In genomic region chr5:112299399-112299798, GRCm38 (mm10) we compare ENCODE assay signal across 13 mouse cellular contexts. TPM values are rescaled to one million over a fixed set of nuclear protein-coding genes. Genes with fewer than 3 reads are reported as not detected.
DNase-seq lines count a peak whose midpoint lies in the region; ATAC-seq lines count a peak whose summit lies in the region.
"Had no signal": no experiment of that assay in that cellular context is flagged by ENCODE, and none has a peak within 500 bp of the region (broad histone marks: within the 10 kb centered on the region; RNA-seq: fewer than 3 reads in every experiment).

No protein-coding gene starts in this region.

- peaks cover 60% of the 10 kb centered on the region for H3K4me1 ChIP-seq in heart, embryonic 12.5 days (replicated peaks)
- H3K4me1 ChIP-seq in lung, embryonic 16.5 days (replicated peaks; ENCODE audit: control insufficient read depth, insufficient read depth, low read length): peaks cover 21% of the 10 kb centered on the region
- H3K4me1 ChIP-seq in brown adipose tissue, adult 24 weeks (ENCODE audit: control insufficient read depth, insufficient read depth, insufficient read length, low read length): peaks cover 64% of the 10 kb centered on the region
- H3K4me1 ChIP-seq in liver, embryonic 13.5 days (replicated peaks): peaks cover 85% of the 10 kb centered on the region
- peaks cover 24% of the 10 kb centered on the region for H3K4me1 ChIP-seq in hindbrain, embryonic 13.5 days (replicated peaks)

- H3K4me2 ChIP-seq in heart, embryonic 12.5 days: no peak overlapping the region
- no peak overlapping the region for H3K4me2 ChIP-seq in lung, embryonic 16.5 days (ENCODE audit: low read depth, low read length)
- no peak overlapping the region for H3K4me2 ChIP-seq in liver, embryonic 13.5 days
- no peak overlapping the region for H3K4me2 ChIP-seq in hindbrain, embryonic 13.5 days

- no peaks in the 10 kb centered on the region for H3K9me3 ChIP-seq in heart, embryonic 12.5 days (replicated peaks)
- H3K9me3 ChIP-seq in lung, embryonic 16.5 days (ENCODE audit: control insufficient read depth, low read length): no peaks in the 10 kb centered on the region
- no peaks in the 10 kb centered on the region for H3K9me3 ChIP-seq in liver, embryonic 13.5 days (replicated peaks)
- no peaks in the 10 kb centered on the region for H3K9me3 ChIP-seq in hindbrain, embryonic 13.5 days

- ATAC-seq in heart, embryonic 12.5 days (ENCODE audit: insufficient number of reproducible peaks, low FRiP score): no peak
- ATAC-seq in lung, embryonic 16.5 days (ENCODE audit: low read depth): no peak
- ATAC-seq in liver, embryonic 13.5 days (ENCODE audit: low read depth): no peak
- ATAC-seq in hindbrain, embryonic 13.5 days (ENCODE audit: low FRiP score): no peak
- ATAC-seq: hindbrain, postnatal 0 days; Patski had no signal

- H3K36me3 ChIP-seq in heart, embryonic 12.5 days: no peaks in the 10 kb centered on the region; the same call in 1 of the 2 replicates
- peaks cover 3% of the 10 kb centered on the region; the same call in 1 of the 2 replicates for H3K36me3 ChIP-seq in lung, embryonic 16.5 days (ENCODE audit: control insufficient read depth, insufficient read depth, low read length)
- H3K36me3 ChIP-seq in liver, embryonic 13.5 days: peaks cover 13% of the 10 kb centered on the region; the same call in 1 of the 2 replicates
- no peaks in the 10 kb centered on the region for H3K36me3 ChIP-seq in hindbrain, embryonic 13.5 days

- H3K9ac ChIP-seq in heart, embryonic 12.5 days: no peak overlapping the region
- H3K9ac ChIP-seq in lung, embryonic 16.5 days (ENCODE audit: low read length): no peak overlapping the region
- H3K9ac ChIP-seq in liver, embryonic 13.5 days: no peak overlapping the region
- no peak overlapping the region for H3K9ac ChIP-seq in hindbrain, embryonic 13.5 days

- H3K4me3 ChIP-seq in heart, embryonic 12.5 days: no peak overlapping the region
- H3K4me3 ChIP-seq in lung, embryonic 16.5 days (ENCODE audit: low read length): no peak overlapping the region
- no peak overlapping the region for H3K4me3 ChIP-seq in brown adipose tissue, adult 24 weeks (ENCODE audit: insufficient read depth, low read depth, low read length)
- no peak overlapping the region for H3K4me3 ChIP-seq in liver, embryonic 13.5 days (replicated peaks)
- H3K4me3 ChIP-seq in hindbrain, embryonic 13.5 days: no peak overlapping the region

- 82% methylated on average over 4 of the region's 4 CpGs for WGBS in heart, embryonic 12.5 days
- 71% methylated on average over 4 of the region's 4 CpGs for WGBS in lung, embryonic 16.5 days
- 72% methylated on average over 4 of the region's 4 CpGs for WGBS in liver, embryonic 13.5 days (ENCODE audit: insufficient replicate concordance)
- 89% methylated on average over 4 of the region's 4 CpGs for WGBS in hindbrain, embryonic 13.5 days

- H3K27ac ChIP-seq in heart, embryonic 12.5 days (ENCODE audit: poor library complexity, severe bottlenecking): peak overlapping the region; percentile 49; the same call in 1 of the 2 replicates
- H3K27ac ChIP-seq in lung, embryonic 16.5 days (ENCODE audit: low read length): peak overlapping the region; percentile 81
- H3K27ac ChIP-seq in brown adipose tissue, adult 24 weeks (replicated peaks; ENCODE audit: low read depth, low read length): peak overlapping the region; percentile 52
- peak overlapping the region; percentile 80; the same call in 1 of the 2 replicates for H3K27ac ChIP-seq in liver, embryonic 13.5 days
- no peak overlapping the region for H3K27ac ChIP-seq in hindbrain, embryonic 13.5 days
- H3K27ac ChIP-seq: hindbrain, postnatal 0 days had no signal

- DNase-seq in heart, adult 18-20 months: no peak
- no peak for DNase-seq in lung, postnatal 14 days
- DNase-seq in liver, embryonic 13.5 days: no peak
- no peak for DNase-seq in layer of hippocampus, postnatal 25 days (ENCODE audit: extremely low spot score in 1 of 2, low spot score in 1 of 2)
- DNase-seq: cerebellum, adult 11-12 months; kidney, postnatal 36 days had no signal

- H3K27me3 ChIP-seq in heart, embryonic 12.5 days (replicated peaks): no peaks in the 10 kb centered on the region
- no peaks in the 10 kb centered on the region for H3K27me3 ChIP-seq in lung, embryonic 16.5 days (ENCODE audit: control insufficient read depth, insufficient read depth, low read depth, low read length)
- no peaks in the 10 kb centered on the region for H3K27me3 ChIP-seq in liver, embryonic 13.5 days
- H3K27me3 ChIP-seq in hindbrain, embryonic 13.5 days: no peaks in the 10 kb centered on the region
- H3K27me3 ChIP-seq: Patski had no signal

RNA-seq across cellular contexts. Expression of gene Tpst2, which starts 22.9 kb away (rescaled TPM):
- 34.4 and 36.4 TPM in 2 replicates for polyA plus RNA-seq in heart, embryonic 12.5 days (2016; fragmentation: Nextera tagmentation; extraction: Ambion mirVana)
- 10 to 100 TPM; 47.1 to 50.0 TPM for total RNA-seq in heart, adult 18-20 months (2021)
- 66.8 and 67.9 TPM in 2 replicates for polyA plus RNA-seq in lung, embryonic 16.5 days (2015; fragmentation: Nextera tagmentation; extraction: Ambion mirVana)
- polyA plus RNA-seq in brown adipose tissue, adult 24 weeks (2012; ENCODE audit: insufficient read depth, insufficient read length, missing spikeins): 23.8 and 30.1 TPM in 2 replicates
- polyA plus RNA-seq in liver, embryonic 13.5 days (2015; fragmentation: Nextera tagmentation; extraction: Ambion mirVana): 35.4 and 36.0 TPM in 2 replicates
- total RNA-seq in layer of hippocampus, postnatal 25 days (2021): 10 to 100 TPM; 45.9 to 46.2 TPM
- polyA plus RNA-seq in hindbrain, embryonic 13.5 days (2015; fragmentation: Nextera tagmentation; extraction: Ambion mirVana): 26.9 and 30.0 TPM in 2 replicates

RNA-seq across cellular contexts. Expression of gene Tfip11, which starts 26.8 kb away (rescaled TPM):
- polyA plus RNA-seq in heart, embryonic 12.5 days (2016; fragmentation: Nextera tagmentation; extraction: Ambion mirVana): 21.6 and 22.3 TPM in 2 replicates
- total RNA-seq in heart, adult 18-20 months (2021): 10 to 100 TPM; 20.5 to 20.8 TPM
- polyA plus RNA-seq in lung, embryonic 16.5 days (2015; fragmentation: Nextera tagmentation; extraction: Ambion mirVana): 31.1 TPM in 2 replicates
- polyA plus RNA-seq in brown adipose tissue, adult 24 weeks (2012; ENCODE audit: insufficient read depth, insufficient read length, missing spikeins): 9.5 and 9.8 TPM in 2 replicates
- polyA plus RNA-seq in liver, embryonic 13.5 days (2015; fragmentation: Nextera tagmentation; extraction: Ambion mirVana): 14.1 and 15.7 TPM in 2 replicates
- 10 to 100 TPM; 35.3 to 40.1 TPM for total RNA-seq in layer of hippocampus, postnatal 25 days (2021)
- 32.2 and 33.7 TPM in 2 replicates for polyA plus RNA-seq in hindbrain, embryonic 13.5 days (2015; fragmentation: Nextera tagmentation; extraction: Ambion mirVana)

RNA-seq across cellular contexts. Expression of gene Srrd, which starts 43.4 kb away (rescaled TPM):
- polyA plus RNA-seq in heart, embryonic 12.5 days (2016; fragmentation: Nextera tagmentation; extraction: Ambion mirVana): 23.8 and 25.2 TPM in 2 replicates
- 10 to 100 TPM in 1 of 2 experiments, 1 to 10 TPM in 1; 6.8 to 10.0 TPM for total RNA-seq in heart, adult 18-20 months (2021)
- polyA plus RNA-seq in lung, embryonic 16.5 days (2015; fragmentation: Nextera tagmentation; extraction: Ambion mirVana): 34.5 and 36.8 TPM in 2 replicates
- polyA plus RNA-seq in brown adipose tissue, adult 24 weeks (2012; ENCODE audit: insufficient read depth, insufficient read length, missing spikeins): 8.3 and 14.3 TPM in 2 replicates
- 15.8 and 20.2 TPM in 2 replicates for polyA plus RNA-seq in liver, embryonic 13.5 days (2015; fragmentation: Nextera tagmentation; extraction: Ambion mirVana)
- total RNA-seq in layer of hippocampus, postnatal 25 days (2021): 10 to 100 TPM; 22.6 to 25.9 TPM
- 53.6 and 60.2 TPM in 2 replicates for polyA plus RNA-seq in hindbrain, embryonic 13.5 days (2015; fragmentation: Nextera tagmentation; extraction: Ambion mirVana)

RNA-seq across cellular contexts. Expression of gene Hps4, which starts 43.5 kb away (rescaled TPM):
- polyA plus RNA-seq in heart, embryonic 12.5 days (2016; fragmentation: Nextera tagmentation; extraction: Ambion mirVana): 19.0 and 20.2 TPM in 2 replicates
- 10 to 100 TPM; 10.5 to 12.4 TPM for total RNA-seq in heart, adult 18-20 months (2021)
- 28.9 and 34.8 TPM in 2 replicates for polyA plus RNA-seq in lung, embryonic 16.5 days (2015; fragmentation: Nextera tagmentation; extraction: Ambion mirVana)
- polyA plus RNA-seq in brown adipose tissue, adult 24 weeks (2012; ENCODE audit: insufficient read depth, insufficient read length, missing spikeins): 8.0 and 11.9 TPM in 2 replicates
- polyA plus RNA-seq in liver, embryonic 13.5 days (2015; fragmentation: Nextera tagmentation; extraction: Ambion mirVana): 12.1 and 13.4 TPM in 2 replicates
- 10 to 100 TPM; 30.3 to 40.8 TPM for total RNA-seq in layer of hippocampus, postnatal 25 days (2021)
- 40.3 and 43.2 TPM in 2 replicates for polyA plus RNA-seq in hindbrain, embryonic 13.5 days (2015; fragmentation: Nextera tagmentation; extraction: Ambion mirVana)

RNA-seq across cellular contexts. Expression of gene Crybb1, which starts 43.8 kb away (rescaled TPM):
- polyA plus RNA-seq in heart, embryonic 12.5 days (2016; fragmentation: Nextera tagmentation; extraction: Ambion mirVana): 0.46 and 0.67 TPM in 2 replicates
- total RNA-seq in heart, adult 18-20 months (2021): 1 to 10 TPM; 2.0 to 3.1 TPM
- polyA plus RNA-seq in lung, embryonic 16.5 days (2015; fragmentation: Nextera tagmentation; extraction: Ambion mirVana): 3.1 and 3.5 TPM in 2 replicates
- not detected in 2 replicates for polyA plus RNA-seq in brown adipose tissue, adult 24 weeks (2012; ENCODE audit: insufficient read depth, insufficient read length, missing spikeins)
- polyA plus RNA-seq in liver, embryonic 13.5 days (2015; fragmentation: Nextera tagmentation; extraction: Ambion mirVana): 0.23 and 0.30 TPM in 2 replicates
- total RNA-seq in layer of hippocampus, postnatal 25 days (2021): 1 to 10 TPM; 7.4 to 7.9 TPM
- 5.2 and 5.5 TPM in 2 replicates for polyA plus RNA-seq in hindbrain, embryonic 13.5 days (2015; fragmentation: Nextera tagmentation; extraction: Ambion mirVana)
- polyA plus RNA-seq: CD4-positive, CD25-positive, alpha-beta regulatory T cell, adult 4 months; Patski had no signal
